Mouse (Mus musculus) bone marrow macrophage, adult 2 months (primary cell): ENCODE results near the gene Lmna. TPM values are rescaled to one million over a fixed set of nuclear protein-coding genes. Genes with fewer than 3 reads are reported as not detected.

Experiments
- H3K27ac ChIP-seq: 2 replicates; pipeline ENCODE4 v1.5.1; 2012; ENCODE audit warnings: low read depth, low read length; ENCODE audit not compliant: insufficient read depth
- H3K4me1 ChIP-seq: 2 replicates; pipeline ENCODE4 v1.6.1; 2012; ENCODE audit warnings: low read length; ENCODE audit not compliant: control insufficient read depth, insufficient read depth
- H3K4me3 ChIP-seq: 2 replicates; pipeline ENCODE4 v1.5.1; 2012; ENCODE audit warnings: mild to moderate bottlenecking, low read length, moderate library complexity; ENCODE audit not compliant: insufficient read depth
- CTCF ChIP-seq: IDR thresholded peaks from 2 replicates; pipeline ENCODE4 v1.5.1; 2012; ENCODE audit warnings: low read depth, mild to moderate bottlenecking, low read length, moderate library complexity
- POLR2A ChIP-seq: IDR thresholded peaks from 2 replicates; pipeline ENCODE4 v1.6.1; 2012; ENCODE audit warnings: mild to moderate bottlenecking, low read depth, low read length, borderline replicate concordance
- polyA plus RNA-seq: library from polyadenylated mRNA; stranded (reverse); fragments of >200 nt; gene quantifications from 2 replicates; pipeline ENCODE4 v1.2.4, GENCODE M21; 2012; ENCODE audit not compliant: missing spikeins, insufficient read depth, insufficient read length

The Lmna gene
- polyA plus RNA-seq, 1 experiment = 126 TPM

DNA sequence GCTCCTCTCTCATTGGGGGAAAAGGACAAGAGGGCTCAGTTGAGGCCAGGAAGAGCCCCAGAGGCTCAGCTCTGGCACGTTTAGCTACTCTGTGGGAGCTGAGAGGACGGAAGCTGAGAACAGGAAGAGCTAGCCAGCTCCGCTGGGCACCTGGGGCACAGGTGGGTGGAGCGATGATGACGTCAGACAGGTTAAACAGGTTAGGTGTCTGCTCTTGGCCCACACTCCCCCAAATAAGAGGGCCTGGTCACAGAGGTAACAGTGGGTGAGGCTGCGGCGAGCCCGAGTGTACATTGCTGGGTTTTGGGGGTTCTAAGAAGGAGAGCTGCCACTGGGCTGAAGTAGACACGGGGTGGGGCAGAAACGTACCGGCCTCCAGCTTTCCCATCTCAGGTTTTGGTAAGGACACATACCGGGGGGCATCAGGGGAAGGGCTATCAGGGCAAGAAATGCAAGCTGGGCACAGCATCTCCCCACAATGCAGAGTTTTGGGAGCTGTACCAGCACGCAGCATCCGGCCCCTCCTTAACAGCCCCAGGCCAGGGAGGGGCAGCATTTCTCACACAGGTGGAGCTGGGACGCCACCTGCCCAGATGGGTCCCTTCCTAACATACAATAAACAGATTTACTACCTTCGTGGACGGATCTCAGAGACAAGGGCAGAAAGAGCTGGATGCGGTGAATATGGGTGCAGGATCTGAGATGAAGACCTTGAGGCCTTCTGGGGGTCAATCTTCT lies 38.6 kb upstream of the Lmna start, which contains the start of gene Rab25:
Gene Rab25, minus strand, starts transcription at position 121 of the 738 bp plus-strand sequence.
- H3K4me1 ChIP-seq = peaks cover 11% of the 10 kb centered on the region
- TF ChIP-seq POLR2A (no peak), CTCF (no peak)
- H3K27ac ChIP-seq = no peak within 1 kb of the TSS

DNA sequence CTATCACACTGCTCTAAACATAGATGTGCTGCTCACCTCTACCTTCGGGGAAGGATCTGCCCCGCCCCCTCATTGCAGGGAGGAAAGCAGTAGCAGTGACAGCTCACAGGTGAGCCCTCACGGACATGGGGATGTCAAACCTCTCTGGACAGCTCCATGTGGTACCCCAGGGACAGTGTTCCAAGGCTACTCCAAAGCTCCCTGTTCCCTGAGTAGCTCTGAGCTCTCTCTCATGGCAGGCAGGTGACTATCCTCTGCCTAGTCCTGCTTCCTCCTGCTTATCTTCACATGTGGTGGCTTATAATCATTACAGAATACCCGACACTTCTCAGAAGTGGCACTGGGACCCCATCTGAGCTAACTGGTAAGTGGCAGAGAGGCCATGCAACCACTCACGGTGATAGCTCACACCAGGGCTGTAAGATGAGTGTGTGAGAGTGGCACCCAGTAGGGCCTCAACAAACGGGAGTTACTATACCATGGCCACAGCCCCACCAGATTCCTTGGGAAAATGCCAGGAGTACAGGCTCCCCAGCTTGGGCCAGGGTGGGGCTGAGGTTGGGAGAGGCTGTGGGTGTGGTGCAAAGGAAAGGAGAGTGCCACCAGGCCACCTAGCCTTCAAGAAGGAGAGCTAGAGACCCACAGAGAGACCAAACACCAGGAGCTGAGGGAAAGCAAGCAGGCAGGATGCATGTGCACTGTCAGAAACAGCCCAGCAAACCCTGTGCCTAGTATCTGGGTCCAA lies 37.1 kb upstream of the Lmna start:
- no peak overlapping the region for H3K27ac ChIP-seq
- H3K4me1 ChIP-seq = peaks cover 11% of the 10 kb centered on the region
- TF ChIP-seq CTCF = no peak
- no peak for TF ChIP-seq POLR2A
- H3K4me3 ChIP-seq = no peak overlapping the region

More for the DNA sequence above, 38.6 kb upstream of the Lmna start, which contains the start of gene Rab25:
- H3K4me3 ChIP-seq = no peak within 1 kb of the TSS

DNA sequence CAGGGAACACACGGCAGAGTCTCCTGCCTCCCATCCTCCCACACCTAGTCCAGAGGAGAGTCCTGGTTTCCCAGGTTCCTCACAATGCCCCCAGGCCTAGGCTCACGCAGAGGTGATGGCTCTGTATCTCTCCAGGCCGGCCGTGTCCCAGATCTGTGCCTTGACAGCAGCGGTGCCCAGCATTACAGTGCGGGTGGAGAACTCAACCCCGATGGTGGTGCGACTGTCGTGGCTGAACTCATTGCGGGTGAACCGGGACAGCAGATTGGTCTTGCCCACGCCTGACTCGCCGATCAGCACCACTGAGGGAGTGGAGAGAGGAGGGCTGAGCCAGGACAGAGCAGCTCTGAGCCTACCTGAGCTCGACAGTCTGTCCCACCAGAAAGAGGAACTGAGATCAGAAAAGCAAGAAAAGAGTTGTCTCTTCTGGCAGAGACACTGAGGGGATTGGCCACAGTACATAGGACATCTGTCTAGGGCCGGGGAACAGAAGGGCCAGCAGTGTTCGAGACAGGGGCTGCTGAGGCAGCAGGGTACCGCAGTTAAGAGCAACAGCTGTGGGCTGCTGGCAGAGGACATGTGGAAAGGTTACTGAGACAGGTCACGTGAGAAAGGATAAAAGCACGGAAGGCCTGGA lies 35.3 kb upstream of the Lmna start:
- H3K27ac ChIP-seq = no peak overlapping the region
- H3K4me3 ChIP-seq = no peak overlapping the region
- TF ChIP-seq CTCF (no peak), POLR2A (no peak)
- 0 out of 2 replicates have a peak, but pooled peaks cover 2% of the 10 kb centered on the region for H3K4me1 ChIP-seq

DNA sequence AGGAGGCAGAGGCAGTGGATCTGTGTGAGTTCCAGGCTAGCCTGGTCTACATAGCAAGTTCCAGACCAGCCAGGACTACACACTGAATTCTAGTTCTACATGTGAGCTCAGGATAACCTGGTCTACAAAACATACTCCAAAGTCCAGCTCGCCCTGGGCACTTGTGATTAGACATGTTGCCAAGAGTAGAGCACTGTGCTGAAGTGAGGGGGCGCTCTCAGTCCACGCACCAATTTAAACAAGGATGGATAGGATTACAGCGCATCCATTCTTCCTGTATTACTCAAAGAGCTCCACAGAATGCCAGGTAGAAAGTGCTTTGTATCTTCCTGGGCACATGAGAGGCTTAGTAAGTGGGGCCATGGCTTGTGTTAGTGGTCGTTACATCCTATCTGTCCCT lies 34.8 kb upstream of the Lmna start:
- H3K4me1 ChIP-seq = 0 out of 2 replicates have a peak, but pooled peaks cover 2% of the 10 kb centered on the region
- H3K4me3 ChIP-seq = no peak overlapping the region
- H3K27ac ChIP-seq = no peak overlapping the region
- TF ChIP-seq CTCF (no peak), POLR2A (no peak)

DNA sequence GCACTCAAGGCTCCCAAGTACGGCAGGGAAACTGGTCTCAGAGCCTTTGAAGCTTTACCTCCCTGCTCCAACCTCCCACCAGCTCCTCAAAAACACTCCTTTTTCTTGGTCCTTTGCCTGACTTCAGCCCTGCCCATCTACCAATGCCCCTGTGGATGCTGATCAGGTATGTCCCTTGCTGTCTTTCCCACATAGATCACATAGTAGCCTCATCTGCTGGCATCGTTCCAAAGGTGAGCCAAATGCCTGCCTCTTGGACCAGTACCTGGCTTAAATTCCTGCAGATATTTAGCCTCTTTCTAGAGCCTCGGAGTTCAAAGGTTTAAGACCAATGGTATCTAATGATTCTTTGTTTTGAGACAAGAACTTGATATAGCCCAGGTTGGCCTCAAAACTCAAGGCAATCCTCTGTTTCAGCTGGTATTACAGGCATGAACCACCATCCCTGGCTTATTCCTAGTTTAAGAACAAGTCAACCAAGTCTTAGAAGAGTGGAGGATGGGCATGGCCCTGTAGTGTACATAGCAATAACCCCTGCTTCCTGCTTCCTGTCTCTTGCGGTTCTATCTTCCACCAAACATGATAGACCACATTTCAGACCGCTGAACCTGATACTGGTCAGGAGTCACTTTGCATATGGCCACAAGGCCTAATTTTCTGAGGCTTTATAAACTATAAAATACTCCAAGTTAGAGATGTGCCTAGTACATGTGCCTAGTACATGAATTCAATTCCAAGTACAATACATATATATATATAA lies 34.1 kb upstream of the Lmna start:
- Histone ChIP-seq H3K4me1 (0 out of 2 replicates have a peak, but pooled peaks cover 2% of the 10 kb centered on the region), H3K27ac (no peak overlapping the region), H3K4me3 (no peak overlapping the region)
- no peak for TF ChIP-seq POLR2A
- no peak for TF ChIP-seq CTCF

DNA sequence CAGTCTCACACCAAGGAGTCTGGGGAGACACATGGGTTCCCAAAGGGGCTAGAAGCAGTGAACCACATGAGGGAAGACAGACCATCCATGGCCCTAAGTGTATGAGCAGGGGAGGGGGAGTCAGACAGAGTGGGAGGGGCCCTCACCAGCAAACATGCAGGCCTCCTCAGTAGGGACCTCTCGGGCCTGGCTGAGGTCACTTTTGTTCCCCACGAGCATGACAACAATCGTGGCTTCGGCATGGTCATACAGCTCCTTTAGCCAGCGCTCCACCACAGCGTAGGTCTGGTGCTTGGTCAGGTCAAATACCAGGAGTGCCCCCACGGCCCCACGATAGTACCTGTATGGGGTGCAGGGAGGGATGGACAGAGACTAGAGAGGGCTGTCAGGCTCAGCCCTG lies 33.4 kb upstream of the Lmna start:
- H3K27ac ChIP-seq = no peak overlapping the region
- no peak for TF ChIP-seq POLR2A
- TF ChIP-seq CTCF = no peak
- H3K4me3 ChIP-seq = no peak overlapping the region
- 0 out of 2 replicates have a peak, but pooled peaks cover 2% of the 10 kb centered on the region for H3K4me1 ChIP-seq

DNA sequence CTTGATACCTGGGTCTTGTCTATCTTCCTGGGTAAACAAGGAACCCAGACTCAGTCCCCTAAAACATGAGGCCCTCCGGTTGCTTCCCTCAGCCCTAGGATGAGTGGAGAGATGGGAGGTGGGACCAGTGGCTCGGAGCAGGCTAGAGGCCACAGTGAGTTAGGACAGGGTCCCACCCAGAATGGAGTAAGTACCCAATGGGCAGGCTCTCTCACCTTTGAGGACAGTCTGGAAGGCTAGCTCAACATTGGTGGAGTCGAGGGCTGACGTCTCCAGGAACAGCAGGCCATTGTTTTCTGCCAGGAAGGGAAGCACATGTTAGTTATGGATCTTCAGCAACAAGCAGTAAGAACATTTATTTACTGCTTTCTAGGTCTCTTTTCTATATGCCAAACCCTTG lies 32.7 kb upstream of the Lmna start:
- H3K27ac ChIP-seq = no peak overlapping the region
- no peak overlapping the region for H3K4me3 ChIP-seq
- 0 out of 2 replicates have a peak, but pooled peaks cover 2% of the 10 kb centered on the region for H3K4me1 ChIP-seq
- no peak for TF ChIP-seq POLR2A
- TF ChIP-seq CTCF = no peak

DNA sequence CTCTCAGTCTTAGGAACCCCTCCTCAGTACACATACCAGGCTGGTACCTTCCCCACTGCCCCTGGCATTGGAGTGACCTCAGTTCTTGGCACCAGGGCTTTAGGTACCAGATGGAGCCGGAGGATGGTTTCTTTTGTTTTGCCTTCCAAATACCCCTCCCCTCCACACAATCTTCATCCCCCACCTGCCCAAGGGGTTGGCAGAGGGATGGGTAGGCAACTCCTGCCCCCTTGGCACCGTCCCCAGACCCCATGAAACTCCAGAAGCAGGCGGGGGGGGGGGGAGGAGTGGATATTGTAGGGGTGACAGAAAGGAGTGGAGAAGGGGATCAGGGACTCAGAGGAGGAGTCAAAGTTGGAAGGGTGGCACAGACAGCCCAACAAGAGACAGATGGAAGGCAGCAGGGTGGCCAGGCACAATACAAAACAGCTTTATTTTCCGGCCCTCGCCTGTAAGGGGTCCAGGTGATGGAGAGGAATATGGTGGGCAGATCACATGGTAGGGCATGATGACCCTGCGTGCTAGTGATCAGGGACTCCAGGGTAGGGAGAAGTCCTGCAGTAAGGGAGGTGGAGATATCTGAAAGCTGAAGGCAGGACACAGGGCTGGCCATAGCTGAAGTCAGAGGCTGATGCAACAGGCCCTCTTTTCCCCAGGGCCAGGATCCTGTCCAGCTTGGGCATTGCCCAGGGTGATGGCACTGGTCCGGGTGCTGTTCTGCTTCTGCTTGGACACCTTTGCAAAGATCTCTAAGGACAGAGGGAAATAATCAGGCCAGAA lies 32.1 kb upstream of the Lmna start:
- Histone ChIP-seq H3K27ac (no peak overlapping the region), H3K4me3 (no peak overlapping the region), H3K4me1 (0 out of 2 replicates have a peak, but pooled peaks cover 2% of the 10 kb centered on the region)
- TF ChIP-seq CTCF (no peak), POLR2A (no peak)

DNA sequence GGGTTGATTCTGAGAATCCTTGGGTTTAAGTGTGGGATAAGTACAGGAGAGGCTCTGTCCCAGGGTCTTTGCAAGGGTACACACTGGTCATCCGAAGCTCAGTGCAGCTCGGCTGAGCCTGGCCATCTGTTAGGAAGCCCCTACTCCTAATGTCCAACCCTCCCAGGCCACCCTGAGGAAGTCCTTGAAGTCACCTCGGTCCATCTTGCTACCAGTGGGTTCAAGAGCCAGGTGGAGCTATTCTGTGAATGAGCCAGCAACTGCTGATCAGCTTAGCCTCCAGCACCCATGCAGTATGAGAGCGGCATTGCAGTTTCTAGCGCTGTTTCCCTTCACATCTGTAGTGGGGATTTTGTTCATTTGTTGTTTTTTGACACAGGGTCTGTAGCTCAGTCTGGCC lies 30.3 kb upstream of the Lmna start:
- Histone ChIP-seq H3K4me3 (no peak overlapping the region), H3K27ac (no peak overlapping the region), H3K4me1 (no peaks in the 10 kb centered on the region)
- TF ChIP-seq POLR2A = no peak
- TF ChIP-seq CTCF = no peak
